Mouse (Mus musculus): ENCODE data around the gene Dlg1. TPM values are rescaled to one million over a fixed set of nuclear protein-coding genes. Genes with fewer than 3 reads are reported as not detected.

Gene Dlg1
- polyA plus RNA-seq, 1 experiment = 11.9 TPM

DNA sequence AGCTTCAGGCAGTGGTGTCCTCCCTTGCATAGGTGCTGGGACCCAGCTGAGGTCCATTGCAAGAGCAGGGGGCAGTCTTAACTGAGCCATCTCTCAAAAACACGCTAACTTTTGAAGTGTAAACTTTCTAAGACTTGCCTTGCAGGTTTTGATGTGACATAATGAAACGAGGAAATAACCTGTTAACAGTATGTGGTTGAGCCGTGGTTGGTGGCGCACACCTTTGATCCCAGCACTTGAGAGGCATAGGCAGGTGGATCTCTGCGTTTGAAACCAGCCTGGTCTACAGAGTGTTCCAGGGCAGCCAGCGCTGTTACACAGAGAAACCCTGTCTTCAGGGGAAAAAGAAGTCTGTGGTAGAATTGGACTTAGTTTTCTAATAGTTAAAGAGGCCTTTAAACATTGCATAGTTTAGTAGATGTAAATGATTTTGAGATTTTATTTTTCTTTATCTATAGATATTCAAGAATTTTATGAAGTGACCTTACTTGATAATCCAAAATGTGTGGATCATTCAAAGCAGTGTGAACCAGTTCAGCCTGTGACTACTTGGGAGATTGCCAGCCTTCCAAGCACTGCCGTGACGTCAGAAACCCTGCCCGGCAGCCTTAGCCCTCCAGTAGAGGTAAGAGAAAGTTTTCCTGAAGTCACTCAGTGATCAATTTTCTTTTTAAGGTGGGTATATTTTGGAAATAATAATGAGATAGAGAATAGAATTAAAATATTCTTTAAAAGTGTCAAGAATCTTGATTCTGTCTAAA is 20.6 kb downstream of the Dlg1 start:
- TF ChIP-seq GATA1 (IDR thresholded peaks at IDR 0.05; ENCODE audit: low read length) = no peak

DNA sequence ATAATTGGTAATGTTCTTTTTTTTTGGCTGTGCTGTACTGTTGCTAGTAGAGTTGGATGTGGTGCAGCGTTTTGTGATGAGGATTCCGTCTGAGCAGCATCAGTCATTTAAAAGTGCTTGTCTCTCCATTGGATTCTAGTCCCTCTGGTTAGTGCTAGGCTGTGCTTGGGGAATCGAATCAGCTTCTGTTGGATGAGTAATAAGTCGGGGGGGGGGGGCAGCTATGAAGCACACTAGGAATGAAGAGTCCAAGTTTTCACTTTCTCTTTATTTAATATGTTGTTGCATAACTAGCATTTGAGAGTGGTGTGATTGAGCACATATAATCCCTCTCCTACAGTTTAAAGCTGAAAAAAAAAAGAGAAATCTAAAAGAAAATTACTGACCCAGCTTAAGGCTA is 21.5 kb downstream of the Dlg1 start:
- TF ChIP-seq GATA1 (IDR thresholded peaks at IDR 0.05; ENCODE audit: low read length) = no peak

DNA sequence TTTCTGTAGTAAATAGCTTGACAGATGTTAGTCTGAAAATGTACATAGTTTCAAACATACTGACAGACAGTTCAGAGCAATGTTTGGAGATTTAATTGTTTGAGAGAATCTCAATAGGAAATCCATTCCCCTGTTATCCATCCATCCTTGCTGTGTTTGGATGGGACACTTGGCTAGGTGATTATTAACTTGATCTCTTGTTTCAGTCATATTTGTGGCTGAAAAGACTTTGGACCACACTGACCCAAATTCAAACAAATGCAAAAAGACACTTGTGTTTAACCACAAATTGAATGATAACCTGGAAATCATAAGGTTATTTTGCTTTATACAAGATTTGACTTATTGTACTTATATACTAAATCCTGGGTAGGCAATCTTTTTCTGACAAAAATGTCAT is 24.5 kb downstream of the Dlg1 start:
- no peak for TF ChIP-seq GATA1 (IDR thresholded peaks at IDR 0.05; ENCODE audit: low read length)

DNA sequence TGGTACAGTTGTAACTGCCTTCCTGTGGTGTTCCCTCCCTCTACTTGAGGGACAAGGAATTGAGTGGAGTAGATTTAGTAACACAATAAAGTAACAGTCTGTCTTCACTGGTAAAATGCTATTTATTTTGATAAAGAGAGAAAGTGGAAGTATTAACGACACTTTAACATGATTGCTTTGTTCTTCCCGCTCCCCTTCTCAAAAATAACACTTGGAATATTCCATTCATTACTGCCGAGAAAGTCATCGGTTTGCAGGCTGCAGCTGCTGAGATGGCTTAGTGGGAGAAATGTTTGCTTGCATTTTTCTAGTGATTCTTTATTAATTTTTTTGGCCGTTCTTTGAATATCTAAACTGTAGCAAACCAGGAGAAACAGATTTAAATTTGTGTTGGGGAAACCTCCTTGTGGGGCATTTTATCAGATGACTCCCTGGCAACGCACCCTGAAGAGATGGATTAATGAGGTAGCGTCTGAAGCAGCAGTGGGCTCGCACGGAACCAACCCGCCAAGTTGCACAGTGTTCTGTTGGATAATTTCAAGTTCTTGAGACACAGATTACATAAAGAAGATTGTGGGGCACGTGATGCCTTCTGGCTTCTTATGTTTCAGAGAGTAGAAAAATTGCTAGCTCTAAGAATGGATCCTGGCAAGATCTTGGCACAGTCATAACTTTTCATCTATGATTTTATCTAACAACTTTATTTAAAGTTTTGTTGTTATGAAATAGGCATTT is 32.2 kb downstream of the Dlg1 start:
- TF ChIP-seq GATA1 (IDR thresholded peaks at IDR 0.05; ENCODE audit: low read length) = no peak

DNA sequence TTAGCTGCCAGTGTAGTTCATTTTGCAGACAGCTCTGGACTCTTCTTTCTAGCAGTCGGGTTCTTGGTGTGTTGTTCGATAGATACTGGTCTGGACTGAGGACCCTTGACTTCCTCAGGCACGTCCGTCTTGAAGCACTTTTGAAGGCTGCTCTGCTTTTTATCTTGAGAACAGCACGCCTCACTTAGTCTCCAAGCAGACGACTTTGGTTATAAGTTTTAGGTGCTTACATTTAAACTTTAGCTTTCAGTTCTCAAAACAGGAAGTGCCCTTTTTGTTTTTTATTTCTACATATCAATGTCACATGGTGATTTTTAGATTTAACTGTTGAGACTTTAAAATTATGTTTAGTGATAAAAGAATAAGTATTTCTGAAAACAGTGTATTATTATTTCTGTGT is 33.1 kb downstream of the Dlg1 start:
- no peak for TF ChIP-seq GATA1 (IDR thresholded peaks at IDR 0.05; ENCODE audit: low read length)

DNA sequence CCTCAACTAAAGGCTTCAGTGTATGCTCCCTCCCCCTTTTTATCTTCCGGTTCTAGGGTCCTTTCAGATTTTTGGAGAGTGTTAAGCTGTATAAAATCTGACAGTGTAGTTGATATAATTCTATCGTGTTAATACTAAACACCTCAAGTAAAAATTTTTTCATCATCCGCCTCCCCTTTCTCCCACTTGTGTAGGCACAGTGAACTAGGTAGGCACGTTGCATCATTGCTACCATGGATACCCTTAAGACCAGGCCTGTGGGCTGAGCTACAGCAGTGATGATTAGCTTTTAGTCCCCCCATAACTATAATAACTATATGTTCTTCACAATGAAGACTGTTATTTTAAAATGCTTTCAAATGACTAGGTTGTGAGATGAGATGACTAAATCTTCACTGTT is 34.1 kb downstream of the Dlg1 start:
- TF ChIP-seq GATA1 (IDR thresholded peaks at IDR 0.05; ENCODE audit: low read length) = no peak

DNA sequence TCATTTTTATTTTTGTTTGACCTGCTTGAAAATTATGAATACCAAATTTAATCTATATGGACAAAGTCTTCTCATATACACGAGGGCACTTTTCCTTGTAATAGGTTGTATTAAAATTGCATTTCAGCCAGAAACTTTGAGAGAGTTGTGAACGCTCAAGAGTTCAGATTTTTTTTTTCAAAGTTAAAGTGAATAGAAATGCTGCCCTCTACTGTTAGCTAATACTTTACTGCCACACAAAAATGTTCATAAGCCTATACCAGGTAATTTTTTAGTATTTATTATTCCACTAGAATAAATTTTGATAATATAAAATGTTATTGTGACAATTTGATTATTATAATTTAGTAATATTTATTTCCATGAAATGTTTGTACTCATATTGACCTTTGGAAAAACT is 42.0 kb downstream of the Dlg1 start:
- TF ChIP-seq GATA1 (IDR thresholded peaks at IDR 0.05; ENCODE audit: low read length) = no peak

DNA sequence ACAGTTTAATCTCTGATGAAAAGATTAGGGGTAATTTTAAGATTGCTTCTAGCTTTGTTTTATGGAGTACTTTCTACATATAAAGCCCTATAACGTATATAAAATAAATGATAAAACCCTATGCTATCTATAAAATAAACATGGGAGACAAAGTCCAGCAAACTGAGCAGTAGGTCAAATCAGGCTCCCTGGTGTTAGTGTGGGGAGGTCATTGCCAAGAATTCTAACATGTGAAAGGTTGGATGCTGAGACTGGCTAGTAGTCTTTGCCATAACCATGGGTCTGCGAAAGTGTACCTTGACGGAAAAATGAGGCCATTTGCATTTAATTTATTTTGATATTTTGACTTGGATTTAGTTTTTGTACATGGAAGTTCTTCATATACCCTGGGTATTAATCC is 42.7 kb downstream of the Dlg1 start:
- no peak for TF ChIP-seq GATA1 (IDR thresholded peaks at IDR 0.05; ENCODE audit: low read length)

DNA sequence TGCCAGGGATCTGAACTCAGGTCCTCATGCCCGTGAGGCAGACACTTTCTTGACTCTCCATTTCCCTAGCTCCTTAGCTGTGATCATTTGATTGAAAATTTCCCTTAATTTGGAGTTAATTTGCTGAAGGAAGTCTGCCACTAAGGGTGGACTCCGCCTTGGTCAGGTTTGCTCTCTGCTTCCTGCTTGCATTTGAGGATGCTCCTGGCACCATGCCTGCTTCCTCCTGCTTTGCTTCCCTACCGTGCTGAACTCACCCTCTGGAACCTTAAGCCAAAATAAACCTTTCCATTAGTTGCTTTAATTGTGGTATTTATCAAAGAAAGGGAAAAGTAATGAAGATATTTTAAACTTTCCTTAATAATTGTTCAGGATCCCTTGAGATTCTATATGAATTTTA is 44.1 kb downstream of the Dlg1 start:
- no peak for TF ChIP-seq GATA1 (IDR thresholded peaks at IDR 0.05; ENCODE audit: low read length)

DNA sequence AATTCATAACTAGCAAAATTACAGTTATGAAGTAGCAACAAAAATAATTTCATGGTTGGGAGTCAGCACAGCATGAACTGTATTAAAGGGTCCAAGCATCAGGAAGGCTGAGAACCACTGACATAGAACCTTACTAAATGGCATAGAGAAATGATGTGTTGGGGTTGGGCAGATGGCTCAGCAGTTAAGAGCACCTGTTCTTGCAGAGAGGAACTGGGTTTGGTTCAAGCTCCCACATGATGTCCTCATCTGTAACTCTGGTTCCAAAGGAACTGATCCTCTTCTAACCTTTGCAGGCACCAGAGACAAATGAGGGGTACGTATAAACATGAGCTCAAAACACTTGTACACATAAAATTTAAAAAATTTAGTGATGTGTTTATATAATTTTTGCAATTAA is 59.7 kb downstream of the Dlg1 start:
- no peak for TF ChIP-seq GATA1 (IDR thresholded peaks at IDR 0.05; ENCODE audit: low read length)

DNA sequence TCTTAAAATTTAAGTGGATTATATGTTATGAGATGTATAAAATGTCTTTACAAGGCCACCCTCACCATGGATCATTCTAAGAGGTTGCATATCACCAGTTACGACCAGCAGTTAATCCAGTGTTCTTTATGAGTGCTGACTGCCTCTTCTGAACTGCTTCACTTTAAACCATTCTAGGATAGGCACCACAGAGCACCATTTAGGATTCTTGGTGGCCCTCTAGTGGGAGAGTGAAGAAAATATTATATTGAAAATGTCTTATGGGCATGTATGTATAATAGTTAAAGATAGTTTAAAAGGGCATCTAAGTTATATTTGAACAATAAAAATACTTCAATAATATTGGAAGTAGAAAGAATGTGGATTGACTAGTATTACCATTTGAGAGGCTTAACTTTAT is 60.9 kb downstream of the Dlg1 start:
- TF ChIP-seq GATA1 (IDR thresholded peaks at IDR 0.05; ENCODE audit: low read length) = no peak

DNA sequence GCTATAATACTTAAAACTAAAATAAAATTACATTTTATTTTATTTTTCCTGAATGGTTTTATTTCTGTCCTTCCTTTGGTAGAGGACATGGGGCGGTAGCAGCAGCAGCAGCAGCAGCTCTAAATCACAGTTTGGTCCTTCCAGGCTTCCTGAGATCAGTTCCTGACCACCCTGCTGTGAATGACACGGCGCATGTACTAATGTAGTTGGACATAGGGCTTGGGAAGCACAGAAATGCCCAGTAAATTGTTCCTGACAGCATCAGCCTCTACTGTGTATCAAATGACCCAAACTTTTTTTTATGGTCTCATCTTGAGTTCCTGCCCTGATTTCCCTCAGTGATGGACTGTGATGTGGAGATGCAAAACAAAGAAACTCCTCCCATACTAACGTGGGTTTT is 61.6 kb downstream of the Dlg1 start:
- TF ChIP-seq GATA1 (IDR thresholded peaks at IDR 0.05; ENCODE audit: low read length) = no peak

DNA sequence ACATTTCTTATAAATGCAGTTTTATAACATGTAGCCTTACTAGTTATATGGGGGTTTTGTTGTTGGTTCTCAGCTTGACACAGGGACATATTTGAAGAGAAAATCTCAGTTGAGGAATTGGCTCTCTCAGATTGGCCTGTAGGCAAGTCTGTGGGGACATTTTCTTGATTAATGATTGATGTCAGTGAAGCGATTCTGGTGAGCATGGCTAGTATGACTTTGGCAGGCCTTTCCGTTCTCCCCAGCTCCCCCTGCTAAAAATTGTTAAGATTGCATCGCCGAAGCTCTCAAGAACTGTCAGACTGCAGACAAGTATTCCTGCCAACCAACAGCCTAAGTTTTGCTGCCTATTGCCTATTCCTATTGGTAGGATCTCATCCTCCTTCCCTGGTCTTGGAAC is 73.8 kb downstream of the Dlg1 start:
- no peak for TF ChIP-seq GATA1 (IDR thresholded peaks at IDR 0.05; ENCODE audit: low read length)

DNA sequence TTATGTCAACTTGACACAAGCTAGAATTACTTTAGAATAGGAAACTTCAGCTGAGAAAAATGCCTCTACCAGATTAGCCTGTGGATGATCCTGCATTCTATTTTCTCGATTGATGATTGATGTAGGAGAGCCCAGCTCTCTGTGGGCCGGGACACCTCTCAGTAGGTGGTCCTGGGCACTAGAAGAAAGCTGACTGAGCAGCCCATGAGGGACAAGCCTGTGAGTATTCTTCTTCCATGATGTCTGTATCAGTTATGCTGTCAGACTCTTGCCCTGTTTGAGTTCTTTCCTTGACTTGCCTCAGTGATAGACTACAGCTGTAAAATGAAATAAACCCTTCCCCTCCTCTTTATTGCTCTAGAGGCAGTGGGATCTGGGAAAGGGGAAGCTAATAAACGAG is 74.5 kb downstream of the Dlg1 start:
- TF ChIP-seq GATA1 (IDR thresholded peaks at IDR 0.05; ENCODE audit: low read length) = no peak

DNA sequence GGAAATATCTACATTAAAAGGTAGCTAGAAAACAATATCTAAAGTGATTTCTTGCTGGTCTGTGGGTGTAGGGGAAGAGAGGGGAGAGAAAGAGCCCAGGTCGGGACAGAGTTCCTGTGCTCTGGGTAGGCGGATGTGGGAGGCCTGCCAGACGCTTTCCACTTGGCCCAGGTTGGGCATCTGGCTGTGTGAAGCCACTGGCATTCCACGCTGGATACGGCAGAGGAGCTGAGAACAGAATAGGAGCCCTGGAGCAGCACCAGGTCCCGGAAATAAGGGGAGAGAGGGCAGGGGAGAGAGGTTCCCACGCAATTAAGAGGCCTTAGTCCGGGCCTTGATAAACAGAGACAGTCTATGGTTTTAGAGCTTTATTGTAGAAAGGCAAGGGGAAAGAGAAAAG is 77.0 kb downstream of the Dlg1 start:
- no peak for TF ChIP-seq GATA1 (IDR thresholded peaks at IDR 0.05; ENCODE audit: low read length)

DNA sequence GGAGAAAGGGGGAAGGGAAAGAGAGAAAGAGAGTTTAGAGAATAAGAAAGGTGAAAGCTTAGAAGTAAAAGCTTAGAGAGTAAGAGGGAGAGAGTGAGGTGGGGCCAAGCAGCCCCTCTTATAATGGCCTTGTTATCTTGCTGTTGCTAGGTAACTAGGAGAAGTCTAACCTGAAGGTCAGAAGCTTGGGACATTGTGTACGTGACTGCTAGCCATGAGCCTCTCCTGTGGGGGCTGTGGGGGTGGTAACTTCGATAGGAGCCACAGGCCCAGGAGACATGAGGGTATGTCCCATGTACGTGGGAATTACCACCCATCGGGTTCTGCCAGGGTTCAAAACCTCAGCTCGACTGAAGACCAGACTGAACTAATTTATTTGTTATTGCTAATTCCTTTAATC is 77.5 kb downstream of the Dlg1 start:
- no peak for TF ChIP-seq GATA1 (IDR thresholded peaks at IDR 0.05; ENCODE audit: low read length)

DNA sequence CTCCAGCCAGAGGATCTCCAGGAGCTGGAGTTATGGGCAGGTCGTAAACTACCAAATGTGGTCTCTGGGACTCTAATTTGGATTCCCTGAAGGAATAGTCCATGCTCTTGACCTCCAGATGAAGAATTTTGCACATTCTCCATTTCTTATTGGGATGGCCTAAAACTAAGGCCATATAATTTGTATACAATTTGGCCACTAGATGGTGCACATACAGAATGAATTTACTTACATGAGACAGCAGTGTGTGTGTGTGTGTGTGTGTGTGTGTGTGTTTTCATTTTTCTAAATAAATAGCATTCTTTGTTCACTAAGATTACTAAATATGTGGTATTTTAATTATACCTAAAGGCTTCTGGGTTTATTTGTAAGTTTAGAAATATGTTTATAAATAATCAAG is 87.3 kb downstream of the Dlg1 start:
- no peak for TF ChIP-seq GATA1 (IDR thresholded peaks at IDR 0.05; ENCODE audit: low read length)

Data from G1E-ER4 (cell line).